Mouse (Mus musculus): ENCODE results near the gene Heatr4. TPM values are rescaled to one million over a fixed set of nuclear protein-coding genes. Genes with fewer than 3 reads are reported as not detected.
A peak's percentile ranks its signal among the peaks of the same experiment; 100 is the strongest.

Gene Heatr4
- polyA plus RNA-seq, 1 experiment from 2014 or later: not detected

- Histone ChIP-seq H3K36me3 (no peaks in the 10 kb centered on the region), H3K9ac (no peak overlapping the region), H3K4me2 (no peak overlapping the region), H3K4me3 (no peak overlapping the region), H3K4me1 (replicated peaks) (peaks cover 5% of the 10 kb centered on the region; the same call in 1 of the 2 replicates), H3K9me3 (replicated peaks) (peaks cover 4% of the 10 kb centered on the region; the same call in 1 of the 2 replicates), H3K27ac (ENCODE audit: poor library complexity, severe bottlenecking) (no peak overlapping the region), H3K27me3 (replicated peaks) (no peaks in the 10 kb centered on the region)
- ATAC-seq (ENCODE audit: insufficient number of reproducible peaks, low FRiP score): no peak
- 59% methylated on average over 10 of the region's 10 CpGs for WGBS
Observed at GRCm38 (mm10) chr12:83937600-83937999, 47.1 kb downstream of the Heatr4 start.

GRCm38 (mm10) chr12:83929186-83929804 lies 55.4 kb downstream of the Heatr4 start:
- WGBS: 10% methylated on average over 2 of the region's 2 CpGs
- 0 out of 2 replicates have a peak, but pooled peaks have one; percentile 57 for ATAC-seq (ENCODE audit: insufficient number of reproducible peaks, low FRiP score)
- Histone ChIP-seq H3K4me3 (no peak overlapping the region), H3K9me3 (replicated peaks) (peaks cover 1% of the 10 kb centered on the region; the same call in 1 of the 2 replicates), H3K4me2 (no peak overlapping the region), H3K36me3 (no peaks in the 10 kb centered on the region), H3K27ac (ENCODE audit: poor library complexity, severe bottlenecking) (peak overlapping the region; percentile 56; the same call in 1 of the 2 replicates), H3K4me1 (replicated peaks) (peaks cover 36% of the 10 kb centered on the region), H3K9ac (no peak overlapping the region), H3K27me3 (replicated peaks) (no peaks in the 10 kb centered on the region)

- Histone ChIP-seq H3K9ac (no peak overlapping the region), H3K9me3 (replicated peaks) (no peaks in the 10 kb centered on the region), H3K4me2 (no peak overlapping the region), H3K4me1 (replicated peaks) (peaks cover 50% of the 10 kb centered on the region), H3K4me3 (no peak overlapping the region), H3K27ac (ENCODE audit: poor library complexity, severe bottlenecking) (peak overlapping the region; percentile 61; the same call in 1 of the 2 replicates), H3K27me3 (replicated peaks) (no peaks in the 10 kb centered on the region), H3K36me3 (no peaks in the 10 kb centered on the region)
- ATAC-seq (ENCODE audit: insufficient number of reproducible peaks, low FRiP score): no peak
- WGBS: 58% methylated on average over 4 of the region's 4 CpGs
Observed at GRCm38 (mm10) chr12:83927747-83928146, 56.9 kb downstream of the Heatr4 start.

GRCm38 (mm10) chr12:83926061-83926460 lies 58.6 kb downstream of the Heatr4 start:
- no peaks in the 10 kb centered on the region for H3K9me3 ChIP-seq (replicated peaks)
- H3K27me3 ChIP-seq (replicated peaks): no peaks in the 10 kb centered on the region
- H3K4me1 ChIP-seq (replicated peaks): peaks cover 51% of the 10 kb centered on the region
- 72% methylated on average over 2 of the region's 2 CpGs for WGBS
- ATAC-seq (ENCODE audit: insufficient number of reproducible peaks, low FRiP score): no peak
- 0 out of 2 replicates have a peak overlapping the region, but pooled peaks have one; percentile 51 for H3K27ac ChIP-seq (ENCODE audit: poor library complexity, severe bottlenecking)
- no peak overlapping the region for H3K9ac ChIP-seq
- no peak overlapping the region for H3K4me3 ChIP-seq
- no peak overlapping the region for H3K4me2 ChIP-seq
- no peaks in the 10 kb centered on the region for H3K36me3 ChIP-seq

- H3K4me1 ChIP-seq (replicated peaks): peaks cover 55% of the 10 kb centered on the region
- peak overlapping the region; percentile 56; the same call in 1 of the 2 replicates for H3K9ac ChIP-seq
- WGBS: 33% methylated on average over 7 of the region's 7 CpGs
- H3K27me3 ChIP-seq (replicated peaks): no peaks in the 10 kb centered on the region
- H3K4me2 ChIP-seq: peak overlapping the region; percentile 57
- ATAC-seq (ENCODE audit: insufficient number of reproducible peaks, low FRiP score): no peak
- H3K36me3 ChIP-seq: no peaks in the 10 kb centered on the region
- peak overlapping the region; percentile 86 for H3K27ac ChIP-seq (ENCODE audit: poor library complexity, severe bottlenecking)
- H3K4me3 ChIP-seq: 0 out of 2 replicates have a peak overlapping the region, but pooled peaks have one; percentile 10
- H3K9me3 ChIP-seq (replicated peaks): no peaks in the 10 kb centered on the region
Observed at GRCm38 (mm10) chr12:83925160-83925703, 59.4 kb downstream of the Heatr4 start.

GRCm38 (mm10) chr12:83924332-83924731 lies 60.3 kb downstream of the Heatr4 start:
- H3K4me1 ChIP-seq (replicated peaks): peaks cover 58% of the 10 kb centered on the region

GRCm38 (mm10) chr12:83923486-83923859 lies 61.2 kb downstream of the Heatr4 start:
- Histone ChIP-seq H3K9ac (no peak overlapping the region), H3K27ac (ENCODE audit: poor library complexity, severe bottlenecking) (peak overlapping the region; percentile 85), H3K9me3 (replicated peaks) (no peaks in the 10 kb centered on the region), H3K27me3 (replicated peaks) (no peaks in the 10 kb centered on the region), H3K4me3 (no peak overlapping the region), H3K4me2 (no peak overlapping the region), H3K36me3 (no peaks in the 10 kb centered on the region), H3K4me1 (replicated peaks) (peaks cover 56% of the 10 kb centered on the region)
- 27% methylated on average over 1 of the region's 1 CpGs for WGBS
- ATAC-seq (ENCODE audit: insufficient number of reproducible peaks, low FRiP score): no peak

More at GRCm38 (mm10) chr12:83924332-83924731, 60.3 kb downstream of the Heatr4 start:
- no peak for ATAC-seq (ENCODE audit: insufficient number of reproducible peaks, low FRiP score)
- 30% methylated on average over 3 of the region's 3 CpGs for WGBS
- H3K27ac ChIP-seq (ENCODE audit: poor library complexity, severe bottlenecking): peak overlapping the region; percentile 85
- H3K4me2 ChIP-seq: peak overlapping the region; percentile 43
- no peaks in the 10 kb centered on the region for H3K9me3 ChIP-seq (replicated peaks)
- no peak overlapping the region for H3K9ac ChIP-seq
- H3K36me3 ChIP-seq: no peaks in the 10 kb centered on the region
- no peaks in the 10 kb centered on the region for H3K27me3 ChIP-seq (replicated peaks)
- H3K4me3 ChIP-seq: no peak overlapping the region

- 41% methylated on average over 8 of the region's 8 CpGs for WGBS
Observed at GRCm38 (mm10) chr12:83922724-83923485, 61.7 kb downstream of the Heatr4 start.

GRCm38 (mm10) chr12:83921535-83922381 lies 62.9 kb downstream of the Heatr4 start, which contains the start of gene Numb:
TSS of gene Numb (minus strand) at chr12:83921934.
- peak within 1 kb of the TSS; percentile 90 for H3K4me3 ChIP-seq
- no peaks in the 10 kb centered on the region for H3K27me3 ChIP-seq (replicated peaks)
- H3K9ac ChIP-seq: peak within 1 kb of the TSS; percentile 89
- H3K4me2 ChIP-seq: peak within 1 kb of the TSS; percentile 72
- H3K36me3 ChIP-seq: peaks cover 3% of the 10 kb centered on the region; the same call in 1 of the 2 replicates
- peak; percentile 99 for ATAC-seq (ENCODE audit: insufficient number of reproducible peaks, low FRiP score)
- H3K4me1 ChIP-seq (replicated peaks): peaks cover 45% of the 10 kb centered on the region
- under 1% methylated on average over 62 of the region's 63 CpGs for WGBS
- H3K27ac ChIP-seq (ENCODE audit: poor library complexity, severe bottlenecking): peak within 1 kb of the TSS; percentile 93
- no peaks in the 10 kb centered on the region for H3K9me3 ChIP-seq (replicated peaks)

More at GRCm38 (mm10) chr12:83922724-83923485, 61.7 kb downstream of the Heatr4 start:
- Histone ChIP-seq H3K4me2 (peak overlapping the region; percentile 68), H3K27ac (ENCODE audit: poor library complexity, severe bottlenecking) (peak overlapping the region; percentile 74), H3K9me3 (replicated peaks) (no peaks in the 10 kb centered on the region), H3K4me1 (replicated peaks) (peaks cover 52% of the 10 kb centered on the region), H3K36me3 (no peaks in the 10 kb centered on the region), H3K4me3 (peak overlapping the region; percentile 90), H3K9ac (peak overlapping the region; percentile 72), H3K27me3 (replicated peaks) (no peaks in the 10 kb centered on the region)
- ATAC-seq (ENCODE audit: insufficient number of reproducible peaks, low FRiP score): no peak

- H3K4me2 ChIP-seq: peak overlapping the region; percentile 72
- peaks cover 7% of the 10 kb centered on the region for H3K36me3 ChIP-seq
- no peaks in the 10 kb centered on the region for H3K9me3 ChIP-seq (replicated peaks)
- peak overlapping the region; percentile 90 for H3K4me3 ChIP-seq
- WGBS: 2% methylated on average over 28 of the region's 31 CpGs
- H3K9ac ChIP-seq: peak overlapping the region; percentile 89
- no peaks in the 10 kb centered on the region for H3K27me3 ChIP-seq (replicated peaks)
- no peak for ATAC-seq (ENCODE audit: insufficient number of reproducible peaks, low FRiP score)
- peaks cover 40% of the 10 kb centered on the region for H3K4me1 ChIP-seq (replicated peaks)
- peak overlapping the region; percentile 93 for H3K27ac ChIP-seq (ENCODE audit: poor library complexity, severe bottlenecking)
Observed at GRCm38 (mm10) chr12:83920721-83921441, 63.8 kb downstream of the Heatr4 start.
